Mouse (Mus musculus): ENCODE data around the gene Nup210l. TPM values are rescaled to one million over a fixed set of nuclear protein-coding genes. Genes with fewer than 3 reads are reported as not detected.
"Not testable (repeated sequence)": the region's sequence is repeated elsewhere in the genome, so short reads cannot be mapped to it uniquely, and the experiment has no call there.

Gene Nup210l
- polyA plus RNA-seq, 1 experiment from 2014 or later, result 0.76 TPM

GRCm38 (mm10) chr3:90250791-90251190 lies 146.9 kb downstream of the Nup210l start:
- H3K27ac ChIP-seq (ENCODE audit: low read depth, low read length), result no peak overlapping the region
- H3K4me2 ChIP-seq (replicated peaks; ENCODE audit: low read depth, low read length), result no peak overlapping the region
- WGBS, result 80% methylated on average over 6 of the region's 6 CpGs

GRCm38 (mm10) chr3:90251731-90252226 lies 147.8 kb downstream of the Nup210l start:
- peaks cover 21% of the 10 kb centered on the region for H3K36me3 ChIP-seq (ENCODE audit: control insufficient read depth, insufficient read depth, low read length)
- peaks cover 16% of the 10 kb centered on the region for H3K4me1 ChIP-seq (ENCODE audit: control insufficient read depth, insufficient read depth, low read length)
- ATAC-seq (ENCODE audit: low FRiP score, low TSS enrichment); H3K4me2 ChIP-seq (replicated peaks; ENCODE audit: low read depth, low read length); H3K4me3 ChIP-seq (ENCODE audit: low read length); H3K27me3 ChIP-seq (ENCODE audit: control insufficient read depth, insufficient read depth, low read length); H3K9ac ChIP-seq (ENCODE audit: low read depth, low read length); H3K27ac ChIP-seq (ENCODE audit: low read depth, low read length); H3K9me3 ChIP-seq (ENCODE audit: control insufficient read depth, low read length): not testable (repeated sequence)
- 96% methylated on average over 9 of the region's 12 CpGs for WGBS

More at GRCm38 (mm10) chr3:90250791-90251190, 146.9 kb downstream of the Nup210l start:
- Histone ChIP-seq H3K9me3 (ENCODE audit: control insufficient read depth, low read length) (no peaks in the 10 kb centered on the region), H3K36me3 (ENCODE audit: control insufficient read depth, insufficient read depth, low read length) (peaks cover 21% of the 10 kb centered on the region), H3K9ac (ENCODE audit: low read depth, low read length) (no peak overlapping the region), H3K4me1 (ENCODE audit: control insufficient read depth, insufficient read depth, low read length) (peaks cover 16% of the 10 kb centered on the region), H3K27me3 (ENCODE audit: control insufficient read depth, insufficient read depth, low read length) (no peaks in the 10 kb centered on the region), H3K4me3 (ENCODE audit: low read length) (no peak overlapping the region)
- no peak for ATAC-seq (ENCODE audit: low FRiP score, low TSS enrichment)

GRCm38 (mm10) chr3:90252659-90253058 lies 148.7 kb downstream of the Nup210l start:
- H3K27me3 ChIP-seq (ENCODE audit: control insufficient read depth, insufficient read depth, low read length); H3K9me3 ChIP-seq (ENCODE audit: control insufficient read depth, low read length); H3K27ac ChIP-seq (ENCODE audit: low read depth, low read length); H3K4me2 ChIP-seq (replicated peaks; ENCODE audit: low read depth, low read length); H3K4me3 ChIP-seq (ENCODE audit: low read length); H3K9ac ChIP-seq (ENCODE audit: low read depth, low read length); ATAC-seq (ENCODE audit: low FRiP score, low TSS enrichment): not testable (repeated sequence)
- Histone ChIP-seq H3K4me1 (ENCODE audit: control insufficient read depth, insufficient read depth, low read length) (peaks cover 13% of the 10 kb centered on the region), H3K36me3 (ENCODE audit: control insufficient read depth, insufficient read depth, low read length) (peaks cover 21% of the 10 kb centered on the region)
- WGBS, result 97% methylated on average over 2 of the region's 2 CpGs

- H3K9me3 ChIP-seq (ENCODE audit: control insufficient read depth, low read length); H3K9ac ChIP-seq (ENCODE audit: low read depth, low read length); H3K27ac ChIP-seq (ENCODE audit: low read depth, low read length); H3K4me2 ChIP-seq (replicated peaks; ENCODE audit: low read depth, low read length); H3K27me3 ChIP-seq (ENCODE audit: control insufficient read depth, insufficient read depth, low read length); H3K4me3 ChIP-seq (ENCODE audit: low read length): not testable (repeated sequence)
- ATAC-seq (ENCODE audit: low FRiP score, low TSS enrichment), result 0 out of 2 replicates have a peak, but pooled peaks have one; percentile 0
- H3K36me3 ChIP-seq (ENCODE audit: control insufficient read depth, insufficient read depth, low read length), result peaks cover 26% of the 10 kb centered on the region
- peaks cover 12% of the 10 kb centered on the region for H3K4me1 ChIP-seq (ENCODE audit: control insufficient read depth, insufficient read depth, low read length)
- WGBS, result 83% methylated on average over 1 of the region's 1 CpGs
Observed at GRCm38 (mm10) chr3:90253174-90253573, 149.2 kb downstream of the Nup210l start.

- Histone ChIP-seq H3K4me2 (replicated peaks; ENCODE audit: low read depth, low read length) (peak within 1 kb of the TSS; percentile 78), H3K27ac (ENCODE audit: low read depth, low read length) (peak within 1 kb of the TSS; percentile 85), H3K36me3 (ENCODE audit: control insufficient read depth, insufficient read depth, low read length) (peaks cover 32% of the 10 kb centered on the region), H3K9ac (ENCODE audit: low read depth, low read length) (peak within 1 kb of the TSS; percentile 81), H3K4me3 (ENCODE audit: low read length) (peak within 1 kb of the TSS; percentile 92), H3K4me1 (ENCODE audit: control insufficient read depth, insufficient read depth, low read length) (peaks cover 11% of the 10 kb centered on the region), H3K9me3 (ENCODE audit: control insufficient read depth, low read length) (no peaks in the 10 kb centered on the region), H3K27me3 (ENCODE audit: control insufficient read depth, insufficient read depth, low read length) (no peaks in the 10 kb centered on the region)
- 1% methylated on average over 39 of the region's 40 CpGs for WGBS
- ATAC-seq (ENCODE audit: low FRiP score, low TSS enrichment), result peak; percentile 98
Observed at GRCm38 (mm10) chr3:90253653-90254418, 149.9 kb downstream of the Nup210l start, which contains the start of gene Crtc2. Gene Crtc2 (plus strand): TSS chr3:90254163.

GRCm38 (mm10) chr3:90254419-90255193 lies 150.7 kb downstream of the Nup210l start:
- peaks cover 7% of the 10 kb centered on the region for H3K4me1 ChIP-seq (ENCODE audit: control insufficient read depth, insufficient read depth, low read length)
- peak overlapping the region; percentile 78 for H3K4me2 ChIP-seq (replicated peaks; ENCODE audit: low read depth, low read length)
- under 1% methylated on average over 41 of the region's 41 CpGs for WGBS
- H3K36me3 ChIP-seq (ENCODE audit: control insufficient read depth, insufficient read depth, low read length), result peaks cover 37% of the 10 kb centered on the region
- peak overlapping the region; percentile 81 for H3K9ac ChIP-seq (ENCODE audit: low read depth, low read length)
- H3K27me3 ChIP-seq (ENCODE audit: control insufficient read depth, insufficient read depth, low read length), result no peaks in the 10 kb centered on the region
- peak overlapping the region; percentile 92 for H3K4me3 ChIP-seq (ENCODE audit: low read length)
- peak overlapping the region; percentile 85 for H3K27ac ChIP-seq (ENCODE audit: low read depth, low read length)
- ATAC-seq (ENCODE audit: low FRiP score, low TSS enrichment), result peak; percentile 69
- no peaks in the 10 kb centered on the region for H3K9me3 ChIP-seq (ENCODE audit: control insufficient read depth, low read length)

- WGBS, result 0% methylated on average over 2 of the region's 2 CpGs
- Histone ChIP-seq H3K9ac (ENCODE audit: low read depth, low read length) (peak overlapping the region; percentile 81), H3K9me3 (ENCODE audit: control insufficient read depth, low read length) (no peaks in the 10 kb centered on the region), H3K4me3 (ENCODE audit: low read length) (peak overlapping the region; percentile 92), H3K4me1 (ENCODE audit: control insufficient read depth, insufficient read depth, low read length) (peaks cover 7% of the 10 kb centered on the region), H3K27me3 (ENCODE audit: control insufficient read depth, insufficient read depth, low read length) (no peaks in the 10 kb centered on the region), H3K36me3 (ENCODE audit: control insufficient read depth, insufficient read depth, low read length) (peaks cover 39% of the 10 kb centered on the region), H3K4me2 (replicated peaks; ENCODE audit: low read depth, low read length) (peak overlapping the region; percentile 78), H3K27ac (ENCODE audit: low read depth, low read length) (no peak overlapping the region)
- ATAC-seq (ENCODE audit: low FRiP score, low TSS enrichment), result no peak
Observed at GRCm38 (mm10) chr3:90255194-90255565, 151.2 kb downstream of the Nup210l start.

- Histone ChIP-seq H3K4me2 (replicated peaks; ENCODE audit: low read depth, low read length) (no peak overlapping the region), H3K9ac (ENCODE audit: low read depth, low read length) (peak overlapping the region; percentile 81; the same call in 1 of the 2 replicates), H3K4me3 (ENCODE audit: low read length) (no peak overlapping the region), H3K27ac (ENCODE audit: low read depth, low read length) (no peak overlapping the region), H3K4me1 (ENCODE audit: control insufficient read depth, insufficient read depth, low read length) (peaks cover 7% of the 10 kb centered on the region), H3K9me3 (ENCODE audit: control insufficient read depth, low read length) (no peaks in the 10 kb centered on the region), H3K27me3 (ENCODE audit: control insufficient read depth, insufficient read depth, low read length) (no peaks in the 10 kb centered on the region), H3K36me3 (ENCODE audit: control insufficient read depth, insufficient read depth, low read length) (peaks cover 39% of the 10 kb centered on the region)
- ATAC-seq (ENCODE audit: low FRiP score, low TSS enrichment), result no peak
- WGBS, result 90% methylated on average over 14 of the region's 14 CpGs
Observed at GRCm38 (mm10) chr3:90255784-90256353, 151.9 kb downstream of the Nup210l start.

All from kidney, embryonic 14.5 days (tissue).